Mouse (Mus musculus): ENCODE measurements around the gene Maml3. TPM values are rescaled to one million over a fixed set of nuclear protein-coding genes. Genes with fewer than 3 reads are reported as not detected.

Maml3 gene
- polyA plus RNA-seq, 1 experiment from 2014 or later: 5.6 TPM

GRCm38 (mm10) chr3:51648037-51648664, 456.7 kb downstream of the Maml3 start:
- Histone ChIP-seq H3K4me2 (replicated peaks; ENCODE audit: low read depth, low read length) (peak overlapping the region; percentile 44), H3K27me3 (replicated peaks; ENCODE audit: insufficient read depth, low read length) (no peaks in the 10 kb centered on the region), H3K4me1 (ENCODE audit: insufficient read depth, low read depth, low read length) (no peaks in the 10 kb centered on the region; the same call in 1 of the 2 replicates), H3K9me3 (ENCODE audit: low read length) (no peaks in the 10 kb centered on the region), H3K27ac (ENCODE audit: low read length) (no peak overlapping the region), H3K9ac (replicated peaks; ENCODE audit: low read depth) (no peak overlapping the region), H3K36me3 (ENCODE audit: insufficient read depth, low read length) (no peaks in the 10 kb centered on the region), H3K4me3 (ENCODE audit: low read depth, low read length) (no peak overlapping the region)
- 33% methylated on average over 15 of the region's 15 CpGs for WGBS
- peak; percentile 73 for ATAC-seq
- DNase-seq (ENCODE audit: low spot score): peak; percentile 91
- no peak for TF ChIP-seq EP300 (IDR thresholded peaks at IDR 0.05)
- peak; percentile 97 for TF ChIP-seq CTCF (IDR thresholded peaks at IDR 0.05)

- WGBS: 76% methylated on average over 4 of the region's 4 CpGs
- Histone ChIP-seq H3K4me3 (ENCODE audit: low read depth, low read length) (no peak overlapping the region), H3K4me2 (replicated peaks; ENCODE audit: low read depth, low read length) (no peak overlapping the region), H3K9ac (replicated peaks; ENCODE audit: low read depth) (no peak overlapping the region), H3K27me3 (replicated peaks; ENCODE audit: insufficient read depth, low read length) (no peaks in the 10 kb centered on the region), H3K4me1 (ENCODE audit: insufficient read depth, low read depth, low read length) (no peaks in the 10 kb centered on the region; the same call in 1 of the 2 replicates), H3K27ac (ENCODE audit: low read length) (no peak overlapping the region), H3K9me3 (ENCODE audit: low read length) (no peaks in the 10 kb centered on the region), H3K36me3 (ENCODE audit: insufficient read depth, low read length) (no peaks in the 10 kb centered on the region)
- ATAC-seq (no peak), DNase-seq (ENCODE audit: low spot score) (no peak)
- TF ChIP-seq EP300 (IDR thresholded peaks at IDR 0.05): no peak
- TF ChIP-seq CTCF (IDR thresholded peaks at IDR 0.05): no peak
Observed at GRCm38 (mm10) chr3:51647356-51647755, 457.5 kb downstream of the Maml3 start.

- DNase-seq (ENCODE audit: low spot score): no peak
- Histone ChIP-seq H3K9me3 (ENCODE audit: low read length) (no peaks in the 10 kb centered on the region), H3K4me2 (replicated peaks; ENCODE audit: low read depth, low read length) (no peak overlapping the region), H3K27me3 (replicated peaks; ENCODE audit: insufficient read depth, low read length) (no peaks in the 10 kb centered on the region), H3K36me3 (ENCODE audit: insufficient read depth, low read length) (no peaks in the 10 kb centered on the region), H3K4me1 (ENCODE audit: insufficient read depth, low read depth, low read length) (no peaks in the 10 kb centered on the region), H3K27ac (ENCODE audit: low read length) (no peak overlapping the region), H3K9ac (replicated peaks; ENCODE audit: low read depth) (no peak overlapping the region), H3K4me3 (ENCODE audit: low read depth, low read length) (no peak overlapping the region)
- ATAC-seq: no peak
- 41% methylated on average over 10 of the region's 10 CpGs for WGBS
- no peak for TF ChIP-seq EP300 (IDR thresholded peaks at IDR 0.05)
- TF ChIP-seq CTCF (IDR thresholded peaks at IDR 0.05): no peak
Observed at GRCm38 (mm10) chr3:51646301-51646700, 458.6 kb downstream of the Maml3 start.

GRCm38 (mm10) chr3:51645484-51645883, 459.4 kb downstream of the Maml3 start:
- TF ChIP-seq EP300 (IDR thresholded peaks at IDR 0.05) (no peak), CTCF (IDR thresholded peaks at IDR 0.05) (no peak)

GRCm38 (mm10) chr3:51638260-51638659, 466.6 kb downstream of the Maml3 start:
- no peak overlapping the region for H3K4me2 ChIP-seq (replicated peaks; ENCODE audit: low read depth, low read length)
- no peaks in the 10 kb centered on the region for H3K4me1 ChIP-seq (ENCODE audit: insufficient read depth, low read depth, low read length)
- DNase-seq (ENCODE audit: low spot score) (no peak), ATAC-seq (no peak)
- no peaks in the 10 kb centered on the region for H3K36me3 ChIP-seq (ENCODE audit: insufficient read depth, low read length)
- no peak overlapping the region for H3K9ac ChIP-seq (replicated peaks; ENCODE audit: low read depth)
- no peak overlapping the region for H3K4me3 ChIP-seq (ENCODE audit: low read depth, low read length)
- no peak overlapping the region for H3K27ac ChIP-seq (ENCODE audit: low read length)
- 70% methylated on average over 6 of the region's 6 CpGs for WGBS
- H3K27me3 ChIP-seq (replicated peaks; ENCODE audit: insufficient read depth, low read length): no peaks in the 10 kb centered on the region
- no peak for TF ChIP-seq EP300 (IDR thresholded peaks at IDR 0.05)
- TF ChIP-seq CTCF (IDR thresholded peaks at IDR 0.05): no peak
- H3K9me3 ChIP-seq (ENCODE audit: low read length): no peaks in the 10 kb centered on the region

More at GRCm38 (mm10) chr3:51645484-51645883, 459.4 kb downstream of the Maml3 start:
- no peak overlapping the region for H3K4me2 ChIP-seq (replicated peaks; ENCODE audit: low read depth, low read length)
- no peak overlapping the region for H3K27ac ChIP-seq (ENCODE audit: low read length)
- ATAC-seq: no peak
- no peak overlapping the region for H3K9ac ChIP-seq (replicated peaks; ENCODE audit: low read depth)
- H3K4me1 ChIP-seq (ENCODE audit: insufficient read depth, low read depth, low read length): no peaks in the 10 kb centered on the region
- H3K27me3 ChIP-seq (replicated peaks; ENCODE audit: insufficient read depth, low read length): no peaks in the 10 kb centered on the region
- H3K9me3 ChIP-seq (ENCODE audit: low read length): no peaks in the 10 kb centered on the region
- H3K36me3 ChIP-seq (ENCODE audit: insufficient read depth, low read length): no peaks in the 10 kb centered on the region
- no peak overlapping the region for H3K4me3 ChIP-seq (ENCODE audit: low read depth, low read length)
- DNase-seq (ENCODE audit: low spot score): no peak
- WGBS: 83% methylated on average over 6 of the region's 6 CpGs

- DNase-seq (ENCODE audit: low spot score): no peak
- Histone ChIP-seq H3K9ac (replicated peaks; ENCODE audit: low read depth) (no peak overlapping the region), H3K9me3 (ENCODE audit: low read length) (no peaks in the 10 kb centered on the region), H3K4me2 (replicated peaks; ENCODE audit: low read depth, low read length) (no peak overlapping the region), H3K4me1 (ENCODE audit: insufficient read depth, low read depth, low read length) (no peaks in the 10 kb centered on the region), H3K36me3 (ENCODE audit: insufficient read depth, low read length) (no peaks in the 10 kb centered on the region), H3K27ac (ENCODE audit: low read length) (no peak overlapping the region), H3K4me3 (ENCODE audit: low read depth, low read length) (no peak overlapping the region), H3K27me3 (replicated peaks; ENCODE audit: insufficient read depth, low read length) (no peaks in the 10 kb centered on the region)
- ATAC-seq: no peak
- 92% methylated on average over 6 of the region's 6 CpGs for WGBS
- TF ChIP-seq CTCF (IDR thresholded peaks at IDR 0.05) (no peak), EP300 (IDR thresholded peaks at IDR 0.05) (no peak)
Observed at GRCm38 (mm10) chr3:51637326-51637725, 467.6 kb downstream of the Maml3 start.

Measured in lung, postnatal 0 days (tissue).